Mouse (Mus musculus): ENCODE results near the gene Fbxl20. TPM values are rescaled to one million over a fixed set of nuclear protein-coding genes. Genes with fewer than 3 reads are reported as not detected.
A peak's percentile ranks its signal among the peaks of the same experiment; 100 is the strongest.

Gene Fbxl20
- polyA plus RNA-seq, 1 experiment from 2014 or later, result 18.7 TPM

GRCm38 (mm10) chr11:98090583-98090982, 59.6 kb downstream of the Fbxl20 start:
- DNase-seq (ENCODE audit: low spot score), result no peak

- DNase-seq (ENCODE audit: low spot score), result no peak
Observed at GRCm38 (mm10) chr11:98088224-98088623, 62.0 kb downstream of the Fbxl20 start.

DNA sequence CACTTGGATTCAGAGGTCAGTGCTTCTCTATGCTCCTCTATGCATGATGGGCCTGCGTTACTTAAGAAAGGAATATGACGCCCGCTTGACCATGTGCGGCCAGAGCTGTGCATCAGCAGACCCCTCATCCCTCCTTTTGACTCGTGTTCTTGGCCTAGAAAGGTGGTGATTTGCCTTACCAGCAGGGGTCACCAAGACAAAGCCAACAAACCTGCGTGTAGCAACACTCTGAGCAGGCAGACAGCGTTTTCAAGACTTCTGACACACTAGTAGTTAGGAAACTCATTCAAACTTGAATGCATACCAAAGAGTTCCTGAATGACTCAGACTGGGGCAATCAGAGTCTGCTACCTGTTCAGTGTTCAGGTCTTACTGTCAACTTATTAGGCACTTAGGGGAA, 63.6 kb downstream of the Fbxl20 start:
- DNase-seq (ENCODE audit: low spot score), result no peak

DNA sequence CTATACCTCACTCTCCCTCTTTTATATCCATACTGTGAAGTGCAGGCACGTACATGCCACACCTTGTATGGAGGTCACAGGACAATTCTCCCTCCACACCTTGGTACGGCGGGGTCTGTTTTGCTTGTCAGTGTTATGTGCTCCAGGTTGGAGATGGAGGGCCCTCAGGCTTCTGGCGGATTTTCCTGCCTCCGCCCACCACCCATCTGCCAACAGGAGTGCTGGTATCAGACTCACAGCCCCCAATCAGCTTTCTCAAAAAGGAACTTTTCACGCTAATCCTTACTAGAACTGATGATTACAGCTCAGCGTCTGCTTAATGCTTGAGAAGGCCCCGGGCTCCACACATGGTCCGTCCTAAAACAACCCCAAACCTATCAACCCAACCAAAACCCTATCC, 64.1 kb downstream of the Fbxl20 start:
- DNase-seq (ENCODE audit: low spot score), result no peak

- DNase-seq (ENCODE audit: low spot score), result no peak
Observed at GRCm38 (mm10) chr11:98082745-98083144, 67.5 kb downstream of the Fbxl20 start.

GRCm38 (mm10) chr11:98080450-98080849, 69.8 kb downstream of the Fbxl20 start:
- no peak for DNase-seq (ENCODE audit: low spot score)

- no peak for DNase-seq (ENCODE audit: low spot score)
Observed at GRCm38 (mm10) chr11:98077086-98077485, 73.1 kb downstream of the Fbxl20 start.

GRCm38 (mm10) chr11:98075195-98075808, 74.9 kb downstream of the Fbxl20 start:
- peak; percentile 87 for DNase-seq (ENCODE audit: low spot score)

DNA sequence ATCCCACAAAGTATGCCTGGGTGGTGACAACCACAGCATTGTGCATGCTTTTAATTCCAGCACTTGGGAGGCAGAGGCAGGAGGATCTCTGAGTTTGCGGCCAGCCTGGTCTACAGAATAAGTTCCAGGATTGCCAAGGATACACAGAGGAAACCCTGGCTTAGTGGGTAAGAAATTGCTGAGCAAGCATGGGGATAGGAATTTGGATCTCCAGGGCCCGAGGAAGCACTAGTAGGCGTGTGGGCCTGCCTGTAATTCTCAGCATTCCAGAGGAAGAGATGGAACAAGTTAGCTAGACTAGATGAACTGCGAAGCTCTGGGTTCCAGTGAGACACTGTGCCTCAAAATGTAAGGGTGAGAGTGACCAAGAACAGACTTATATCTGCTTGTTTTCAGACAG, 76.8 kb downstream of the Fbxl20 start:
- DNase-seq (ENCODE audit: low spot score), result no peak

DNA sequence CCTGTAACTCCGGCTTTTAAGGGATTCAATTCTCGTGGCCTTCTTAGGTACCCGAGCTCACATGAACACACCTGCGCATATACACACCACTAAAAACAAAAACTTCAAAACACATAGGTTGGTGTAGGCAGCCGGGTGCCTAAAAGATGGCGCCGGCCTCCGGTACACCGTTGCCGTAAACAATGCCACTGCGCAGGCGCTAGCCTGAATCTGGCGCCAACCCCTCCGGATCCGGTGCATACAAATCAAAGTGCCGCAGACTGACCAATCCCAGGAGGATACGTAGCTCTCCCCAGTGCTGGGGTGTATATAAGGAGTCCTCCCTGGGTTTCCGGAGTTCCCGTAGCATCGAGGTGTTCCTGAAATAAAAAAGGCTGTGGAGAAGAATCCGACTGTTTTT, 82.9 kb downstream of the Fbxl20 start:
- no peak for DNase-seq (ENCODE audit: low spot score)

- DNase-seq (ENCODE audit: low spot score), result no peak
Observed at GRCm38 (mm10) chr11:98066201-98066600, 84.0 kb downstream of the Fbxl20 start.

- DNase-seq (ENCODE audit: low spot score), result no peak
Observed at GRCm38 (mm10) chr11:98061904-98062562, 88.2 kb downstream of the Fbxl20 start.

- DNase-seq (ENCODE audit: low spot score), result no peak
Observed at GRCm38 (mm10) chr11:98061441-98061840, 88.8 kb downstream of the Fbxl20 start.

DNA sequence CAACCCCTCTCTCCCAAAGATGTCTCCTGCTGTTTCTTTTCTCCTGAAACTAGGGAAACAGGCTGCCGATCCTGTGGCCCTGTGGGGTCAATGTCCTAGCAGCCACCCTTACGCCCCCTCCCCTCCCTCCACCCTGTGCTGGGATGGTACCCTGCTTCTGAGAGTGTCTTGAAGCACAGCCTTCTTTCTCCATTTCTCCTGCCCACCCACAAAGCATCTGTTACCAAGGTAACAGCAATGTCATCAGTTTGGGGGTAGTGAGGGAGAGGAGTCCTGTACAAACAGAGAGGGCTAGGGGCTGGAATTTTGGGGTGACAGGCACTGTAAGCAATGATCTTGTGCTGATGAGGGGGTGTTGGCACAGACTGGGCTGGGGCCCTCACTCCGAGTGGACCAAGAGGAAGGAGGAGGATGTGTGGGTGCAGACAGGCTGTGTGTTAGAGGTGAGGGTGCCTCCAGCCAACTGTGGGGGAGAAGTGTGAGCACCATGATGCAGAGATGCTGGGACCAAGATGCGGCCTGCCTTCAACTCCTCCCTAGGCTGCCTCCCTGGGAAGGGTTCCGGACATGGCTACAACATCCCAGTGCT, 90.0 kb downstream of the Fbxl20 start:
- no peak for DNase-seq (ENCODE audit: low spot score)

GRCm38 (mm10) chr11:98059662-98060061, 90.5 kb downstream of the Fbxl20 start:
- DNase-seq (ENCODE audit: low spot score), result no peak

DNA sequence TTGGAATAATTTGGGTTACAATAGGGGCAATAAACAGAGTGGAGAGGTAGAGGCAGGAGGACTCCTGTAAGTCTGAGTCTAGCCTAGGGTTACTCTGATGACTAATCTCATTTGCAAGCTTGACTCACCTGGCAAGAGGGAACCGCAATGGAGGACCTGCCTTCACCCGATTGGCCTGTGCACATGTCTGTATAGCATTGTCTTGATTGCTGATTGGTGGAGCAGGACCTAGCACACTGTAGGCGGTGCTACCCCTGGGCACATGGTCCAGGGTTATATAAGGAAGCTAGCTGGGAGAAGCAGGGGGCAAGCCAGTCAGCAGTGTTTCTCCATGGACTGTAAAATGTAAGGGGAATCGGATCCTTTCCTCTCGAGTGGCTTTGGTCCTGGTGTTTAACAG, 92.2 kb downstream of the Fbxl20 start:
- DNase-seq (ENCODE audit: low spot score), result no peak

GRCm38 (mm10) chr11:98057466-98057865, 92.7 kb downstream of the Fbxl20 start:
- DNase-seq (ENCODE audit: low spot score), result no peak

DNA sequence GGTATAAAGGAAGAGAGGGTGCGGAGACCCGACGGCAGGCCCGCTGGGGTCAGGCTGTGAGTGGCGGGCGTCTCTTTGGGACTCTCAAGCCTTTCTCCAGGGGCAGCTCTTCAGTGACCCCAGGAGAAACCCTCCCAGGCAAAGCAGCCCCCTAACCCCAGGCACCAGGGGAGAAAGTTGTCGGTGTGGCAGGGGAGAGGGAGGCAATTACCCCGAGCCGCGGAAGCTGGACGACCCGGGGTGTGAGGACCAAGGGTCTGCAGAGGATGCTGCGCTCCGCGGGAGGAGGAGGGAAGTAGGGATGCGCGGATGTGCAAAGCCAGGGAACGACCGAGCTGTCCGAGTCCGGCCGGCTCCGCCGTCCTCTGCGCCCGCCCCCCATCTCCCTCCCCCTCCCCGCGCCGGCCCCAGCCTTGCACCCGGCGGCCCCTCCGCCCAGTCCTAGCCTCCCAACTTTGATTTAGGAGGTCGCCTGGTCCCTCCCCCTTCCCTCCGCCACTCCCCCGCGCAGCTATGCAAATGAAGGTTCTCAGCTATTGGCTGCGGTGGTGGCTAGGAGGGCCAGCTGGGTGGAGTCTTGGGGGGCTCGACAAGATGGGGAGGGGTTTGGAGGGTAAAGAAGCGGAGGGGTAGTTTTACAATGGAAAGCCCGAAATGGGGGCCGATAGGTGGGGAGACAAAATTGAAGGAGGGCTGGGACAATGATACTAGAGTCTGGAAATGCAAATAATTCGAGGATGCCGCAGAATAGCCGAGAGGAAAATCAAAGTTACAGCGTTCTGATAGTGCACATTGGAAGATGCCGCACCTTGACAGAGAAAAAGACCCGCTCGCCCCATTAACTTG, 97.0 kb downstream of the Fbxl20 start, which contains the start of gene Stac2:
Gene Stac2, minus strand, starts transcription at position 474 of the 846 bp plus-strand sequence.
- peak; percentile 81 for DNase-seq (ENCODE audit: low spot score)

DNA sequence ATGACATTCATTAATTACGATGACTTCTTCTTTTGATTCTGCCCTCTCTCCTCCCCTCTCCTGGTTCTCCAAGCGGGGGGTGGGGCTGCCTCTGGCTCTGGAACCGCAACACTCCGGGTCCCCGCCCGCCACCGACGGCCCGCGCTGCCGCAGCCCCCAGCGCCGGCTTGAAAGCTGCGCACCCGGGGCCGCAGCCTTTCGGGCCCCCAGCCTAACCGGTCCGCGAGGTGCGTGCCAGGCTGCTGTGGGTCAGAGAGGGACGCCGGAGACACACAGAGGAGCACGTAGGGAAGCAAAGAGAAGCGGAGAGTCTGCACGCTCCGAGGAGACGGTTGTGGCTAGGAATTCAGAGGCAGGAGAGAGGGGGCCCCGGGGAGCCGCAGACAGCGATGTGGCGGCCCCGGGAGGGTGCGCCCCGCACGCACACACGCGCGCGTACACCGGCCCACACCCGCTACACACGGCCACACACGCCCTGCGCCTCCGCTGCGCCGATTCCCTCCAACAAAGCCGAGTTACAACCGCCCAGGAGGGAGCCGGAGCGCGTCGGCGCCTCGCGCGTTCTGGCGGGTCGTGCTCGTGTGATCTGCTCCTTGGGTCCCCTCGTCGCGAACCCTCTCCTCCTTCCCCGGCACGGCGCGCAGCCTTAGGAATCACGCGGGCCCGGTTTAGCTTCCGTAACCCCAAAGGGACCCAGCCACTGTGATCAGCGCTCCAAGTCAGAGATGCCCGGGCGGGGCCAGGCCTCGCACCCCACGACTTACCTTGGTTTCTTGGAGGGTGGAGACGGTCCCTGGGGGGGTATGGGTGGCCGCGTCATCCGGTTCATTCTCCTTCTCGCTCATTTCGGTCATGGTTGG, 97.8 kb downstream of the Fbxl20 start:
- peak; percentile 50 for DNase-seq (ENCODE audit: low spot score)

- no peak for DNase-seq (ENCODE audit: low spot score)
Observed at GRCm38 (mm10) chr11:98051611-98052128, 98.5 kb downstream of the Fbxl20 start.

- no peak for DNase-seq (ENCODE audit: low spot score)
Observed at GRCm38 (mm10) chr11:98050940-98051339, 99.3 kb downstream of the Fbxl20 start.
